In genomic region chr8:44945577-44945976, GRCm38 (mm10) we compare ENCODE assay signal across 22 mouse cellular contexts.
"Had no signal": no experiment of that assay in that cellular context is flagged by ENCODE, and none has a peak within 500 bp of the region (broad histone marks: within the 10 kb centered on the region; RNA-seq: fewer than 3 reads in every experiment).

No protein-coding gene starts in this region.

- H3K4me3 ChIP-seq: heart, adult 2 months; heart, embryonic 13.5 days; heart, embryonic 15.5 days; hindbrain, embryonic 13.5 days; hindbrain, embryonic 15.5 days; layer of hippocampus, adult 2 months; left cerebral cortex, adult 2 months; limb, embryonic 10.5 days; limb, embryonic 12.5 days had no signal

- H3K9me3 ChIP-seq: heart, embryonic 13.5 days; heart, embryonic 15.5 days; hindbrain, embryonic 15.5 days; limb, embryonic 10.5 days; limb, embryonic 12.5 days had no signal

- H3K27me3 ChIP-seq: heart, embryonic 13.5 days; heart, embryonic 15.5 days; hindbrain, embryonic 13.5 days; hindbrain, embryonic 15.5 days; limb, embryonic 12.5 days had no signal

- H3K4me2 ChIP-seq: heart, embryonic 11.5 days; heart, embryonic 13.5 days; heart, embryonic 15.5 days; hindbrain, embryonic 13.5 days; hindbrain, embryonic 15.5 days; limb, embryonic 12.5 days; liver, embryonic 11.5 days had no signal

- H3K9ac ChIP-seq: heart, embryonic 13.5 days; heart, embryonic 15.5 days; hindbrain, embryonic 13.5 days; hindbrain, embryonic 15.5 days; limb, embryonic 12.5 days had no signal

- DNase-seq: gastrocnemius, postnatal 14 days; gastrocnemius, postnatal 36 days; heart, adult 2 months; heart, postnatal 14 days; heart, postnatal 36 days; kidney, adult 18-20 months; kidney, adult 8-10 months; kidney, postnatal 10 days; kidney, postnatal 25 days; kidney, postnatal 4 days; liver had no signal

- H3K27ac ChIP-seq: heart, adult 2 months; heart, embryonic 13.5 days; heart, embryonic 15.5 days; hindbrain, embryonic 13.5 days; hindbrain, embryonic 15.5 days; hindbrain, postnatal 0 days; layer of hippocampus, adult 2 months; left cerebral cortex, adult 2 months; limb, embryonic 10.5 days; limb, embryonic 12.5 days had no signal

- ATAC-seq: hindbrain, postnatal 0 days had no signal
